In the genomic region with DNA sequence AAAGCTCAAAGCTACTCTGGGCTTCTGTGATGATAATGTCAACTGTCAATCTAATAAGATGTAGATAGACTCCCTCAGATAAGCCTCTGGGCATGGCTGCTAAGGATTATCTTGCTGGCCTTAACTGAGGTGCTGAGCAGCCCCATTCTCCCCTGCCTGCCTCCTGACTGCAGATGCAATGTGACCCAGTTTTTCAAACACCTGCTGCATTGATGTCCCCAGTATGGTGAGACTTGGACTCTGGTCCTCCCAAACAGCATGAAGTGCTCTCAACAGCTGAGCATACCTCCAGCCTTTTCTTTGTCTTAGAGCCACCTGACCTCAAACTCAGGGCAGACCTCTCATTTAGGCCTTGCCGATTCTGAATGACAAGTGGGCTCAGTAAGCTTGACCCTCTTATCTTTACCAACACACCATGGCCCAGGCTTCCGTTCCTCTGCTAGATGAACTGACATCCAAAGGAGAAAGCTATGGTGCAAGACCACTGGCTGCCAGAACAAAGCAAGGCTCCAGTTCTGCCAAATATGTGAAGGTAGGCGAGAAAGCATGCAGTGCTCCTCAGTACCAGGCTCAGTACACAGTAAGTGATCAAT, we compare ENCODE assay signal across 12 mouse cellular contexts.
"Had no signal": no experiment of that assay in that cellular context is flagged by ENCODE, and none has a peak within 500 bp of the region (broad histone marks: within the 10 kb centered on the region; RNA-seq: fewer than 3 reads in every experiment).

No protein-coding gene starts in this region.

- H3K9me3 ChIP-seq: limb, embryonic 13.5 days; megakaryocyte, embryonic 14.5 days; midbrain, embryonic 12.5 days; neural tube, embryonic 13.5 days had no signal

- H3K4me3 ChIP-seq: limb, embryonic 13.5 days; megakaryocyte, embryonic 14.5 days; midbrain, embryonic 12.5 days; neural tube, embryonic 13.5 days had no signal

- H3K4me2 ChIP-seq: limb, embryonic 13.5 days; lung, embryonic 14.5 days; midbrain, embryonic 12.5 days; neural tube, embryonic 13.5 days had no signal

- ATAC-seq: intestine, embryonic 16.5 days; midbrain, embryonic 16.5 days had no signal

- H3K27ac ChIP-seq: limb, embryonic 13.5 days; midbrain, embryonic 12.5 days; neural tube, embryonic 13.5 days had no signal

- DNase-seq: kidney, adult 2 months; kidney, postnatal 25 days; left cerebral cortex, postnatal 4 days; lung, embryonic 14.5 days; lung, postnatal 10 days; lung, postnatal 4 days had no signal

- H3K36me3 ChIP-seq: limb, embryonic 13.5 days; midbrain, embryonic 12.5 days; neural tube, embryonic 13.5 days had no signal

- H3K9ac ChIP-seq: limb, embryonic 13.5 days; lung, embryonic 14.5 days; midbrain, embryonic 12.5 days; neural tube, embryonic 13.5 days had no signal
